Mouse (Mus musculus) ES-Bruce4 (cell line): Measurements from ENCODE around the gene Gdf7.

ENCODE experiments used
- CTCF ChIP-seq: IDR thresholded peaks from one replicate; pipeline ENCODE4 v1.8.1; 2011; ENCODE audit warnings: low read depth, low read length
- POLR2A ChIP-seq: IDR thresholded peaks from one replicate; pipeline ENCODE4 v1.8.1; 2011; ENCODE audit warnings: low read length; ENCODE audit not compliant: insufficient read depth

DNA sequence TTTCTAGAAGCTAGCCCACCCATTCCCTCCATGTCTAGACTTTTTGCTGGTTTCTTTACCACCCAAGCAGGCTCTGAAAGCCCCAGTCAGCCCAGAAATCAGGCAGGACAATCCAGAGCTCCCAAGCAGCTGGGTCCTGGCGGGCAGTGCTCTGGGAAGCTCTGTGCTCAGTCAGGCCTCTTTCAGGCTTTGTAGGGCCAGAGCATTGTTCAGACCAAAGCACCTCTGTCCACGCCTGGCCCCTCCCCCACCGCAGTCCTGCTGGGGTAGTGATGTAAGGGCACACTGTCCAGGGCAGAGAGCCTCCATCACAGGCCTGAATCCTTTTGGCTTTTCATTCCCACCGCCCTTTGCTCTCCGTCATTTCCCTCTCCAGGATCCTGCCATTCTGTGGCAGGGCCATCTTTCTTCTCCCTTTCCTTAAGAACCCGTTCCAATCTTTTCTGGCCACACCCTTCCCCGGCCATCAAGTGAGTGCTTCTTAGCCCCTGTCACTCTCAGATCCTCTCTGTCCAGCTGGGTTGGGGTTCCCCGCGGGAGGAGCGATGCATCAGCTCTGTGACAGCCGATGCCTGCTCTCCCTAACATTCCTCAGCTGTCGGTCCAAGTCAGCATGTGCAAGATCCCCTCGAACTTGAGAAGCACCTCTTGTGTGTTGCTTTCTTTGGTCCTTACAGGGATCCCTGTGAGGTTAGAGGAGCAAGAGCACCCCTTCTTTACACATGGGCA is 38.0 kb upstream of the Gdf7 start:
- TF ChIP-seq CTCF: no peak
- TF ChIP-seq POLR2A: no peak
